Mouse (Mus musculus) intestine, embryonic 14.5 days (tissue): ENCODE results near the gene Gm9821. TPM values are rescaled to one million over a fixed set of nuclear protein-coding genes. Genes with fewer than 3 reads are reported as not detected.

Experiments
- ATAC-seq: fragments of 200-750 bp; cut with Nextera tagmentation; replicated peaks from 2 replicates; pipeline ENCODE4 v1.8.0; 2017; ENCODE audit warnings: low read depth, moderate number of reproducible peaks, moderate TSS enrichment, moderate library complexity; ENCODE audit not compliant: low FRiP score, low TSS enrichment
- DNase-seq: peaks from one replicate; pipeline ENCODE4 v3.0.0-alpha.2; 2018; ENCODE audit warnings: low spot score
- H3K27ac ChIP-seq: fragments of 300-500 bp; sonication (generic); 2 replicates; pipeline ENCODE4 v1.5.1; 2014; ENCODE audit warnings: low read depth, mild to moderate bottlenecking, control low read depth
- H3K27me3 ChIP-seq: fragments of 300-500 bp; sonication (generic); replicated peaks from 2 replicates; pipeline ENCODE4 v1.6.1; 2014; ENCODE audit warnings: low read length, control low read depth; ENCODE audit not compliant: control insufficient read depth, insufficient read depth
- H3K36me3 ChIP-seq: fragments of 300-500 bp; sonication (generic); 2 replicates; pipeline ENCODE4 v1.6.1; 2014; ENCODE audit warnings: low read length, control low read depth; ENCODE audit not compliant: control insufficient read depth, insufficient read depth
- H3K4me1 ChIP-seq: fragments of 300-500 bp; sonication (generic); replicated peaks from 2 replicates; pipeline ENCODE4 v1.6.1; 2014; ENCODE audit warnings: low read length, control low read depth, mixed read lengths; ENCODE audit not compliant: control insufficient read depth, insufficient read depth
- H3K4me2 ChIP-seq: fragments of 300-500 bp; sonication (generic); 2 replicates; pipeline ENCODE4 v1.6.1; 2014; ENCODE audit warnings: low read length
- H3K4me3 ChIP-seq: fragments of 300-500 bp; sonication (generic); 2 replicates; pipeline ENCODE4 v1.5.1; 2014; ENCODE audit warnings: low read depth, low read length, control low read depth, mixed read lengths
- H3K9ac ChIP-seq: fragments of 300-500 bp; sonication (generic); 2 replicates; pipeline ENCODE4 v1.6.1; 2014; ENCODE audit warnings: mild to moderate bottlenecking, low read length
- H3K9me3 ChIP-seq: fragments of 300-500 bp; sonication (generic); 2 replicates; pipeline ENCODE4 v1.6.1; 2016; ENCODE audit warnings: low read length, control low read depth; ENCODE audit not compliant: control insufficient read depth
- WGBS: fragments of 180-500 bp; shearing (Covaris S2); extraction: QIAGEN DNeasy Blood & Tissue Kit; methylation state at CpG from one replicate; pipeline ENCODE4 v1.1.7; 2014; 5-methylcytosine and 5-hydroxymethylcytosine counted together
- polyA plus RNA-seq: library from polyadenylated mRNA; unstranded; fragments of >200 nt; fragmentation: Nextera tagmentation; extraction: Ambion mirVana; gene quantifications from 2 replicates; pipeline ENCODE4 v1.2.1, GENCODE M21; 2014

Gene Gm9821
- polyA plus RNA-seq, 1 experiment from 2014 or later, result 0.88 TPM

DNA sequence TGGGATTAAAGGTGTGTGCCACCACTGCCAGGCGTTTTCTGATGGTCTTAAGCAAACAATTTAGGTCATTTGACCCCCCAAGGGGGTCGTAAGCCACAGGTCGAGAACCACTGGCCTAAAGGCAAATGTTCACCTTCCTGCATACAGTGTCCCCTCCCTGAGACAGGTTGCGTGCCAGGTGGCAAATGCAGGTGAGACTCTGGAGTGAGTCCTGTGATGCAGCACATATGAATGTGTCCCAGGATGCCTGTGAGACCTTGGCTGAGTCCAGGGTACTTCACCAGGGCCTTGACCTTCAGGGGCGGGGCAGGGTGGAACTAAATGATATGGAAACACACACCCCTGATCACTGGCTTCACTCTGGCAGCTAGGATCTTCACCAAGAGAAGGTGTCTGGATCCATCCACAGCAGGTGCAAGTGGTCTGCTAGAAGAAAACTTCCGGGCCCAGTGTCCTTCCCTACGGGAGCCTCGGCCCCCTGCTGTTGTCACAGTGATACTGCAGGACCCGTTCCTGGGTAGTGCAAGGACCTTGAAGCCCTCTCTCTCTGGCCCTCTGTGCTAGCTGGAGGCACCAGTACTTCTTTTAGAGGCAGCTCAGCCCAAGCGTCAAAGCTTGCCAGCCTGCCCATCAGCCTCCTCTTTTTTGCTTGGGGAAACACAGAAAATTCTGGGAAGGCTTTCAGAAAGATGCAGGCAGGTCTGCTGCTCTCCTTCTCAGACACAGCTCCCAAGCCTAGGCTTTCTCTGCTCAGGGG, 13.4 kb downstream of the Gm9821 start:
- ATAC-seq (no peak), DNase-seq (no peak)
- no peak overlapping the region for H3K9ac ChIP-seq
- H3K4me2 ChIP-seq, result no peak overlapping the region
- no peaks in the 10 kb centered on the region for H3K9me3 ChIP-seq
- H3K27ac ChIP-seq, result no peak overlapping the region
- WGBS, result 43% methylated on average over 10 of the region's 10 CpGs
- H3K4me1 ChIP-seq, result peaks cover 64% of the 10 kb centered on the region
- H3K36me3 ChIP-seq, result no peaks in the 10 kb centered on the region
- H3K4me3 ChIP-seq, result no peak overlapping the region
- no peaks in the 10 kb centered on the region for H3K27me3 ChIP-seq

DNA sequence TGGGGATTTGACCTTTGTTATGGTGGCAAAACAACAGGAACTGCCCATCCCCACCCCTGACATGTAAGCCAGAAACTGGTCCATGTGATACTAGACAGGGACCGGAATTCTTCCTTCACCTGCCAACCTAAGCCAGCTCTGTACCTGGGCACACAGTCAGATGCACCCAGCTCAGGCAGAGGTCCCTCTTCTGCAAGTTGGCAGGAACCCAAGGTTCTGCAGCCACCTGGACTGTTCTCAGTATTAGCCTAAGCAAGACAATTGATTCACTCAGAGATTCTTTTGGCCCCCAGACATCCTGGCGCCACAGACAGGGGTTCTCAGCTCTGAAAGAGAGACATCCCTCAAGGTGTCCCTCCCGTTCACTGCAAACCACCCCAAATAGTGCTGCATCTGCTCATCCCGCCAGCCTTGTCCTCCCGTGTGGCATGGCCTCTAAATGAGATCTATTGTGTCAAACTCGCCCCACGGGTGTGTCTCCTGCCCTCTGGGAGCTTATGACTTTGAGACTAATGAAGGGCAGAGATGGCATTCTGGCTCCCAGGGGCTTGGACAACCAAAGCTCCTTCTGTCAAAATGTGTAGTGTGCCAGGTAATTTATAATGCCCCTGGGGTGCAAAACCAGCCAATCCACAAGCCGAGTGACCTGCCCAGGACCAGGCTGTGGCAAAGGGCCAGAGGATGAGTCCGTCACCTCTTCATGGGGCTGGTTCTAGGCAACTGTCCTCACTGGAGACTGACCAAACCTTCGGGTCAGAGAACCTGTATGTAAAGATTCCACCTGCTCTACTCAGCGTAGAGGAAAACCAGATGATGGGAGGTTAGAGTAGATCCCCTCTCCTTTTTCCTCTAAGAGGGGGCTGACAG, 14.3 kb downstream of the Gm9821 start:
- Histone ChIP-seq H3K9ac (no peak overlapping the region), H3K4me1 (peaks cover 59% of the 10 kb centered on the region), H3K27ac (no peak overlapping the region), H3K4me3 (no peak overlapping the region), H3K27me3 (no peaks in the 10 kb centered on the region), H3K4me2 (no peak overlapping the region), H3K36me3 (no peaks in the 10 kb centered on the region), H3K9me3 (no peaks in the 10 kb centered on the region)
- no peak for ATAC-seq
- 77% methylated on average over 11 of the region's 11 CpGs for WGBS
- DNase-seq, result no peak

DNA sequence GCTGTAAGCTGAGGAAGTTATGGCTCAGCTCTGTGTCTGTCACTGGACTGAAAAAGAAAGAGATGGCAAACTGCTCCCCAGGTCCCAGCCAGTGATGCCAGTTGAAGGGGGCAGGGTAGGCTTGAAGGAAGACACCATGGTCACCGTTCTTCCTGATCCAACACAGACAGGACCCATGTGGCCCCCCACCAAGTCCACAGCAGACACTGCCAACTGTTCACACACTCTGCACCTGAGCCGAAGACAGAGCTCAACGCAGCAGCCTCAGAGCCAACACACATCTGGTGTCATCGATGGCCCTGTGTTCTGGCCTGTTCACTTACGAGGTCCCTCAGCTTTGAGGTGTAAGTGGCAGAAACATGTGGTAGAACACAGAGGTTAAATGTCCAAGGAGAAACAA, 15.0 kb downstream of the Gm9821 start:
- no peak overlapping the region for H3K4me2 ChIP-seq
- peaks cover 59% of the 10 kb centered on the region for H3K4me1 ChIP-seq
- DNase-seq (no peak), ATAC-seq (no peak)
- H3K9ac ChIP-seq, result no peak overlapping the region
- H3K27me3 ChIP-seq, result no peaks in the 10 kb centered on the region
- no peaks in the 10 kb centered on the region for H3K9me3 ChIP-seq
- no peak overlapping the region for H3K4me3 ChIP-seq
- H3K36me3 ChIP-seq, result no peaks in the 10 kb centered on the region
- 90% methylated on average over 5 of the region's 5 CpGs for WGBS
- no peak overlapping the region for H3K27ac ChIP-seq

DNA sequence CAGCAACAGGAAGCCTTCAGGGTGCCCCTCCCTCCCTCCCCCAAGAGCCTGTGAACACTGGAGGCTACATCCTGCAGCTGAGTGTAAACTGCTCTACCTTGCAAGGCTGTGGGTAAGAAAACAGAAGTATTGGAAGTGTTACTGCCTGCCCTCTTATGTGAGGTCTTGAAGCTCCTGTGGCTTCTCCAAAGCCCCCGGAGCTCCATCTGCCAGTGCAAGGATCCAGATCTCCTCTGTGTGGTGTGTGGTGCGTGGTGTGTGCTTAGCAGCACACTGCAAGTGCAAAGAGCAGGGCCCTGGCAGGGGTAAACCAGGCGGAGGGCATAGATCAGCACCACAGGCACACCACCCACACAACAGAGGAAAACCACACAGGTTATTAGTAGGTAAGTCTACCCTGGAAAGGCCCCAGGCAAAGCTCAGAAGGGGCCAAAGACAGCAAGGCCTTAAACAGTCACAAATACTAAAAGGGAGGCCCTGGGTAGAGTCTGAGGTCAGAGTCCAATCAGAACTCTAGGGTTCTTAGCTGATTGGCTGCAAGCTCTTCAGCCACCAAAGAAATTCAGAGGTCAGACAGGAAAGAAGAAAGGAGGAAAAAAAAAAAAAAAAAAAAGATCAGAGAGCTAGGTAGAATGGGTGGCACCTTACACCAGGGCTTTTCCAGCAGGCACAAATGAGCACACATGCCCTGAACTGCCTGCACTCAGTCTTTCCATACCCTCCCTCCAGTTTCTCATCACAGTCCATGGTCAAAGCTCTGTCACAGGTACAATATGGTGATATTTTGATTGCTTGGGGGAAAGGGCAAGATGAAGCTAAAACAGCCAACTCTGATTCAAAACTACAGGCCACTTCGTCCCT, 16.6 kb downstream of the Gm9821 start:
- DNase-seq (no peak), ATAC-seq (no peak; the same call in 1 of the 2 replicates)
- peak overlapping the region; percentile 88 for H3K9ac ChIP-seq
- H3K4me3 ChIP-seq, result peak overlapping the region; percentile 81
- peak overlapping the region; percentile 75 for H3K27ac ChIP-seq
- H3K9me3 ChIP-seq, result no peaks in the 10 kb centered on the region
- peaks cover 53% of the 10 kb centered on the region for H3K4me1 ChIP-seq
- H3K4me2 ChIP-seq, result peak overlapping the region; percentile 93
- 35% methylated on average over 4 of the region's 4 CpGs for WGBS
- no peaks in the 10 kb centered on the region for H3K36me3 ChIP-seq
- no peaks in the 10 kb centered on the region for H3K27me3 ChIP-seq

DNA sequence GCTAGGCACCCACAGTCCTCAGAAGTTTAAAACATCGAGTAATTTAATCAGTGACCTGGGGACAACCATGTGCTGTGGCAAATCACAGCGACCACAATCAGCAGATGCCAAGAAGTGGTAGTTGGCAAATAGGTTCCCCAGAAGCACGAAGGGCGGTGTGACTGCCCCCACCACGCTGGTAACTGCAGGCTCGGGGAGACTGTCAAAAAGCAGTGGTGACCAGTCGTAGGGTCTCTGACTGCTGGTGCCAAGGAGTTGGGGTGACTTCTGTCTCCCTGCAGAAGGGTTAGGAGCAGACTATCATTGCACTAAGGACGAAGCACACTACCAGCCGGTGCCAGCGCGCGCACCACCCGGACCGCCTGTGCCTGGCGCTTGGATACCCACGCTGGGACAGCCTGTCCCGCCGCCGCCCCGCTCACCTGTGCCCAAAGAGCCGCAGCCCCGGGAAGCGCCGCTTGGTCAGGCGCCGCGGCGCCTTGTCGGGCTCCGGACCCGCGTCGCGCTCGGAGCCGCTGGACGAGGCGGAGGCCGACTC, 17.4 kb downstream of the Gm9821 start:
- Histone ChIP-seq H3K9ac (peak overlapping the region; percentile 88), H3K4me1 (peaks cover 47% of the 10 kb centered on the region), H3K36me3 (no peaks in the 10 kb centered on the region), H3K4me2 (peak overlapping the region; percentile 93), H3K9me3 (no peaks in the 10 kb centered on the region), H3K27me3 (no peaks in the 10 kb centered on the region), H3K27ac (peak overlapping the region; percentile 71), H3K4me3 (peak overlapping the region; percentile 81)
- ATAC-seq, result no peak; the same call in 1 of the 2 replicates
- under 1% methylated on average over 39 of the region's 39 CpGs for WGBS
- DNase-seq, result no peak

DNA sequence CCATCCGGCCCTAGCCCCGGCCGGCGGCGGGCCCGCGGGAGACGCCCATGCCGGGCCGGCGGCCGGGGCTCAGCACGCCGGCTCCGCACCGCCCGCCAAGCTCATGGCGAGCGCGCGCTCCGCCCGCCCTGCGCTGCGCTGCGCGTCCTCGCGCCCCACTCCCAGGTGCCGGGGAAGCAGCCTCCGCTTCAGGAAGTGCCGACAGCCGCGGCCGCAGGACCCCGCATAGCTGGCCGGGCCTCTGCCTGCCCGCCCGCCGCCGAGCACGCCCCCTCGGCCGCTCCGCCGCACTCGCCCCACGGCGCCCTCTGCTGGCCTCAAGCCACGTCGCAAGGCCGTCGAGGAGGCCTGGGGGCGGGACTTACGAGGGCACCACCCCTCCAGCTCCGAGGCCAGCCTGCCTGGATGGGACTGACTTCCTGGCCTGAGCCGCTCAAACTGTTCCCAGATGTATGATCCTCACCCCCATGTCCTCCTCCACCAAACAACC, 18.0 kb downstream of the Gm9821 start:
- Histone ChIP-seq H3K4me3 (peak overlapping the region; percentile 81), H3K27ac (peak overlapping the region; percentile 71), H3K4me1 (peaks cover 46% of the 10 kb centered on the region), H3K4me2 (peak overlapping the region; percentile 93), H3K9me3 (no peaks in the 10 kb centered on the region), H3K27me3 (no peaks in the 10 kb centered on the region), H3K36me3 (no peaks in the 10 kb centered on the region), H3K9ac (peak overlapping the region; percentile 88)
- 1% methylated on average over 52 of the region's 57 CpGs for WGBS
- DNase-seq (peak; percentile 97), ATAC-seq (peak; percentile 92)

DNA sequence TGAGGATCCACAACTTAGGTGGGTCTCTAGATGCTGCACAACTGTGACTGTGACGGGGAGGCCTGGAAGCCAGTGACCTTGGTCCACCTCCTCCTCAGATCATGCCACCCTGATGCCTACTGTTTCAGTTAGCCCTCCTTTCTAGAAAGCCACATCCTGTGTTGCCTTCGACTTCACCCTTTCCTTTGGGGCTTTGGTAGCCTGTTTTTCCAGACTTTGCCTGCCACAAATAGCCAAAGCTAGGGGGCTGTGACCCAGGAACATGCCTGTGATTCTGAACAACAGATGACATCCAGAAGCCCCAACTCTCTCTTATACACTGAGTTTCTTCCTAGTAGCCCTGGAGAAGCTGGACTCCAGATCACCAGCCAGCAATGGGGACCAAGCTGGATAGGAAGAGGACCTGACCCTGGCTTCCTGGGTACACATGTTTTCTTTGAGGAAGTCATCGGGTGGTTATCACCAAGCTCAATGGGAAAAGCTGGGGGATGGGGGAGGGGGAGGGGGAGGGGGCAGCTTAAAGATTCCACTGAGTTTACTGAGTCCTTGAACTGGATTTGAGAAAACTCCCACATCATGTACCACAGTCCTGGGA, 19.2 kb downstream of the Gm9821 start:
- H3K4me1 ChIP-seq, result peaks cover 39% of the 10 kb centered on the region
- no peaks in the 10 kb centered on the region for H3K27me3 ChIP-seq
- 0 out of 2 replicates have a peak overlapping the region, but pooled peaks have one; percentile 16 for H3K4me3 ChIP-seq
- ATAC-seq, result no peak
- H3K9ac ChIP-seq, result no peak overlapping the region
- H3K27ac ChIP-seq, result no peak overlapping the region
- no peaks in the 10 kb centered on the region for H3K36me3 ChIP-seq
- H3K9me3 ChIP-seq, result no peaks in the 10 kb centered on the region
- 71% methylated on average over 3 of the region's 3 CpGs for WGBS
- peak overlapping the region; percentile 93 for H3K4me2 ChIP-seq
- no peak for DNase-seq
